Mouse (Mus musculus) T-helper 1 cell (primary cell): ENCODE data around the gene Sumo3.

ENCODE experiments used
- in situ Hi-C: fragments of 300-600 bp; cut with MboI, MseI; formaldehyde crosslinking; loops from one replicate; pipeline ENCODE4 v1.15.1; 2025; ENCODE audit warnings: high pct_unique_total_duplicates

Gene Sumo3

DNA sequence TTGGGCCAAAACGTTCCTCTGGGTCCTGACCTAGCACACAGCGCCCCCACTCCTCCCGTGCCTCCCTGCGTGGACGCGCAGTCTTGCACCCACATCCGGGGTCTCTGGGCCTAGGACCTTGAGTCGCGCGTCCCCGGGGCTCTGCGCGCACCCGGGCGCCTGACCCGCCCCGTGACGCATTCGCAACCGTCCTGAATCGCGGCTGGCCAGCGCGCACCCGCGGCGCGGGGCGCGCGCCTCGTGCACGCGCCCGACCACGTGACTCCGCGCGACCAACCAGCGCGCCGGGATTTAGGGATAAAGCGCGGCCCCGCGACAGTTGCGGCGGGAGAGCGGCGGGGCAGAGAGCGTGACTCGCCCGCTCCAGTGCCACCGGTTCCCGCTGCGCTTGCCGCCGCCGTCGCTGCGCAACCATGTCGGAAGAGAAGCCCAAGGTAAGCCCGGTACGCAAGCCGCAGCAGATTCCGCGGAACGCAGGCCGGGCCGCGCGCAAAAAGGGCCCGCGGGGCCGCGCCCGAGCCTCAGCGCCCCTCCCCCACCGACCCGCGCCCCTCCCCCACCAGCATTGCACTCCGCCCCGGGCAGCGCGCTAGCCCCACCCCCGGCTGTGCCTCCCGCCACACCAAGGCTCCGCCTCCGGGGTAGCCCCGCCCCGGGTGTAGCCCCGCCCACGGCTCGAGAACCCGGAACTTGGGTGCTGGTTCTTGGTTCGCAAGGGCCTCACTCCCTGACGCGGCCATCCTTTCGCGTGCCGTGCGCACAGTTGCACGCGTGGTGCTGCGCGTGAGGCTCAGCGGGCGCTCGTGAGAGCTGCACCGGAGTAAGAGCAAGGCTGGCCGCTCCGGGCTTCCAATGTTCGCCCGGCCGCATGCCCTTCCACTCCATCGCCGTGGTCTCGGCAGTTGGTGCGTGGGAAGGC, at the start of gene Sumo3, which contains the start of gene Gm49325:
Sumo3 (plus strand) TSS at position 190 of the 919 bp plus-strand sequence.
Gm49325 (plus strand) TSS at position 290 of the 919 bp plus-strand sequence.
- in situ Hi-C loops = no loop called here

DNA sequence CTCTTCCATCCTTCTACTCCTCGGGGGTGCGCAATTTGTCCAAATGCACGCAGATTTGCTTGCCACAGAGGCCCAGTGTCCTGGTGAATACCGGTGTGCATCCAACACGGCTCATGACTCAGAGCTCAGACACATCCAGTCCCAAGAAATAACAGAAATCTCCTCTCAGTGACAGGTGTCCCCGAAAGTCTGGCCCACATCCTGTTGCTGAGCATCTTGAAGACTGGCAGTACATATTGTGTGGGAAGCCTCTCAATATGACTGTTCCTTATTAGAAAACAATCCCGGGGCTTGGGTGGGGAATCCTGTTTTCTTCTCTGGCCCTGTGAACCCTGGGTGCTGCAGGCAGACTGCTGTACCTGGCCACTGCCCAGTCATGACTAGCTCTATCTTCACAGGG, 49.3 kb upstream of the Sumo3 start:
- in situ Hi-C loops = no loop called here

DNA sequence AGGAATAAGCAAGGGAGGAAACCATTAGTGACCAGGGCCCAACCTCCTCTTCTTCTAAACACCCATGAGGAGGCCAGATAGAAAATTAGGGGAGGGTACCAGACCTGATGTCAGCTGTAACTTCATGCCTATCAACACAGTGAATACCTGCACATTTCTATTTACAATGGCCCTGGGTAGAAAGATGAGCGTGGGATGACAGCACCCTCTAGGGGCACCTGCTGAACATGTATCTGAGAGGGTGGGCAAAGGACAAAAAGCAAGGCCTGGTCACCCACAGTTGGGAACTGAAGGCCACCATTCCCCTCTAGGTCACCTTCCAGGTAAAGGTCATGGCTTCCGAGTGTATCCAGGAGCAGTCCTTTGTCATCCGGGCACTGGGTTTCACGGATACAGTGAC, 48.3 kb upstream of the Sumo3 start:
- in situ Hi-C loops = no loop called here

DNA sequence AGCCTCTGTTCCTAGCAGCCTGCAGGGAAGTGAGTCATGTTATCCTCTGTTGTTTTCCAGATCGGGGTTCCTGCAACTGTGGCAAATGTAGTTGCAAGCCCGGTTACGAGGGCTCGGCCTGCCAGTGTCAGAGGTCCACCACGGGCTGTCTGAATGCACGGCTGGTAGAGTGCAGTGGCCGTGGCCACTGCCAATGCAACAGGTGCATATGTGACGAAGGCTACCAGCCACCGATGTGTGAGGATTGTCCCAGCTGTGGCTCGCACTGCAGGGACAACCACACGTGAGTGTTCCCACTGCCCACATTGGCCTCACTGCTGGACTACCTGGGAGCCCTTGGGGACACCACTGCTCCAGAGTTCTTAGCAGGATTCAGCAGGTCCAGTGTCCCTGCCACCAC, 45.8 kb upstream of the Sumo3 start:
- in situ Hi-C loops = loop anchor here (10.0 kb wide), 1 partner anchor 45 kb away; the partner anchor contains the start of gene Fam207a

DNA sequence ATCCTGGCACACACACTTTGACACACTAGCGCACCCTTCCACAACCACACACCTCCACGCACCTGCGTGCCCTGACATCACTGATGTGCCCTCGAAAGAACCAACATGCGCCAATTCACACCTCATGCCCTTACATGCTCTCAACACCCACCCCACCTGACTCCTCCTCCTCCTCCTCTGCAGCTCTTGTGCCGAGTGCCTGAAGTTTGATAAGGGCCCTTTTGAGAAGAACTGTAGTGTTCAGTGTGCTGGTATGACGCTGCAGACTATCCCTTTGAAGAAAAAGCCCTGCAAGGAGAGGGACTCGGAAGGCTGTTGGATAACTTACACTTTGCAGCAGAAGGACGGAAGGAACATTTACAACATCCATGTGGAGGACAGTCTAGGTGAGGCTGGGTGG, 45.1 kb upstream of the Sumo3 start:
- in situ Hi-C loops = loop anchor here (10.0 kb wide), 1 partner anchor 46 kb away; the partner anchor contains the start of gene Fam207a

DNA sequence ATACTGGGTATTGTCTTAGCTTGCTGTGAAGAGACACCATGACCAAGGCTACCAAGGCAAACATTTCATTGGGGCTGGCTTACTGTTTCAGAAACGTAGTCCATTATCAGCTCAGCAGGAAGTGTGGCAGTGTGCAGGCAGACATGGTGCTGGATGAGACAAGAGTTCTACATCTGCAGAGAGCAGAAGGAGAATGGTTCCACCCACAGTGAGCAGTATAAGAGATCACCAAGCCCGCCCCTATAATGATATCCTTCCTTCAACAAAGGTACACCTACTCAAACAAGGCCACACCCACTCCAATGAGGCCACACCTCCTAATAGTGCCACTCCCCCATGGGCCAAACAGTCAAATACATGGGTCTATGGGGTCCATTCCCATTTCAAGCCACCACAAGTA, 44.4 kb upstream of the Sumo3 start:
- in situ Hi-C loops = loop anchor here (10.0 kb wide), 1 partner anchor 47 kb away; the partner anchor contains the start of gene Fam207a

DNA sequence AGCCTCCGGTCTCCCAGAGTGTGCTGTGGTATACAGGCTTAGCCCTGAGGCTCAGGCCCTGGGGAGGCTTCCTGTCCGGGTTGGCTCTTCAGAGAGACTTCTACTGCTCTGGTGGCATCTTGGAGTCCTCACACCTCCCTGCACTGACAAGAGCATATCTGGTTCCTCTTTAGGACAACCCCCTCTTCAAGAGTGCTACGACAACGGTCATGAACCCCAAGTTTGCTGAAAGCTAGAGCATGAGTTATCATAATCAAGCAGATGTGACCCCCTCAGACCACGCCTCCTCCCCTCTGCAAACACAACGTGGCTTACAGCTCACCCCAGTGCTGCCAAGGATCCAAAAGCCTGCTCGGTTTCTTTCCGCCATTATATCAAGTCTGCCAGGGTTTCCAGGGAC, 40.9 kb upstream of the Sumo3 start:
- in situ Hi-C loops = loop anchor here (10.0 kb wide), 1 partner anchor 50 kb away; the partner anchor contains the start of gene Fam207a

DNA sequence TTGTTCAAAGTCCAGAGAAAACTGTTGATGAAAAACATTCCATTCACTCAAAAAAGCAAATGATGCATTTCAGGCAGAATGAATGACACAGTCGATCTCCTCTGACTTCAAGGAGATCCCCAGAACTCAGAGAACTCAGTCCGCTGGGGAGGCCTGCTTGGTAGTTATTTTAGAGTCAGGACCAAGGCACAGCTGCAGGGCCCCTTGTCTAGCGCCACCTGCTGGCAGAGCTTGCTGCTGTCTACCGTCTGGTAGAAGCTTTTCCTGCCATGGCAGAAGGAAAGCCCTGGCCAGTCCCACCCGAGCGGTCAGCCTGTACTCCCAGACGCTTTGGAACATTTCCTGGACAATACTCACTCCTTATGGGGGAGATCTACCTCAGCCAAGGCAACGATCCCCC, 39.2 kb upstream of the Sumo3 start:
- in situ Hi-C loops = loop anchor here (10.0 kb wide), 1 partner anchor 52 kb away; the partner anchor contains the start of gene Fam207a

DNA sequence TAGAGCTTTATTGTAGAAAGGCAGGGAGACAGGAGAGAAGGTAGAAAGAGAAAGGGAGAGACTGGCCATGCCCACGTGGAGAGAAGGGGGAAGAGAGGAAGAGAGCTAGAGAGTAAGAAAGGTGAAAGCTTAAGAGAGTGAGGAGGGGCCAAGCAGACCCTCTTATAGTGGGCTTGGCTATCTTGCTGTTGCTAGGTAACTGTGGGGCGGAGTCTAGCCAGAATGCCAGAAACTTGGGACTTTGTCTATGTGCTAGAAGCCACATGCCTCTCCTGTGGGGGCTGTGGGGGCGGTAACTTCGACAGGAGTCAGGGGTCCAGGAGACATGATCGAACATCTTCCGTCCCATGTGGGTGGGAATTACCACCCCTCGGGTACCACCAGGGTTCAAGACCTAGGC, 36.4 kb upstream of the Sumo3 start:
- in situ Hi-C loops = loop anchor here (10.0 kb wide), 1 partner anchor 55 kb away; the partner anchor contains the start of gene Fam207a

DNA sequence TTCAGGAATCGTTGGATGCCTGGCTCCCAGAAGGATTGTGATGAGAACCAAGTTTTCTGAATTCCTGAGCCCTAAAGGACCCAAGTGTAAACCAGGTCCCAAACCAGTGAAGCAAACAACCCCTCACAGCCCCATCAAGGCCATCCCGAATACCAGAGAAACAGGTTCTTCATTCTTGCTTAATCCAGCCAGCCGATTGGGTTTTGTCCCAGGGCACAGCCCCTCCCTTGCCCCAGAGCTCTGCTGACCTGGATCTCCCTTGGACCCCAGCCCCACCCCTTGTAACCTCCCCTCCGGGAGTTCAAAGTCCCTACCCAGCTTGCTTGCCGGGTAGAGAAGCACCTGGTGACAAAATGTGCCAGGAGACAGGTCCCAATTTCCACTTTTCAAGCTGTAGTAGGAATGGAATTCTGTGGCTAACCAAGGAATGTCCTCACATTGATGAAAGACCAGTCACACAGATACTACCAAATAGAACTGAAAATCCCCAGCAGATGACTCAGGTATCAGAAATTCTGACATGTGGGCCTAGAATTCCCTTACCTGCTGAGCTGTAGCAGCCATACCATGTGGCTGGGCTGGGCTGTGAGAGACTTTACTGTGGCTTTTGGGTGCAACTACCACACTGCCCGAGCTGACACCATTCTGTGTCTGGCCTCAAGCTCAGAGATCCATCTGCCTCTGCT, 35.8 kb upstream of the Sumo3 start:
- in situ Hi-C loops = loop anchor here (10.0 kb wide), 1 partner anchor 55 kb away; the partner anchor contains the start of gene Fam207a

DNA sequence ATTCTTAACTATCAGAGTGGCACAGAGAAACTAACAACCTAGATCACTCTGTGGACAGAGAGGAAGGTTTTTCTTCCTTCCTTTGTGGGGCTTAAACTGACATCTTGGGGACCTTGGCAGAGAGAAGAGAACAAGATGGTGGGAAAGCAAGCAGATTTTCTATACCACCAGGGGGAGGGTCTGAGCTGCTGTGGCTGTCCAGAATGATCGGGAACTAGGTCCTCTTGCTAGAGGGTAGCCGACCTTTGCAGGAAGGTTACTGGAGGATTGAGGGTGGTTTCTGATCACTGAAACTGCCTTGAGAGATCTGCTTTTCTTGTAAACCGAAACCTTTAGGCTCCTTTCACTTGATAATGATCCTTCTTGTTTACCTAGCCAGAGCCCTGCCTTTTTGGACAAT, 33.7 kb upstream of the Sumo3 start:
- in situ Hi-C loops = no loop called here

DNA sequence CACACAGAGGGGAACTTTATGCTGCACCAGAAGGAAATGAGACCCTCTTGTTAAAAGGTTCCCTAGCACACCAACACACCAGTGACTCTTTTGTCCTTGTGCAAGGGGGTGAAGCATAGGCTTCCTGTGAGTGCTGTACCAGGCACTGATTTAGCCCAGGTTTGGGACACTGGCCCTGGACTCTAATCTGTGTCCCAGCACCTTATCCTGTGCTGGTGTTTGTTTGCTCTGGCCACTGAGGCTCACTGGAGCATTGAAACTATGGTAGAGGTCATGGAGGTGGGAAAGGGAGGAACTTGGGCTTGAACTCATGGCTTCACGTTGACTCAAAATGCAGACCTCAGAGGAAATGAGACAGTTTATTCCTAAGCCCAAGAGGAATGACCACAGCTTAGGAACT, 32.7 kb upstream of the Sumo3 start:
- in situ Hi-C loops = no loop called here

DNA sequence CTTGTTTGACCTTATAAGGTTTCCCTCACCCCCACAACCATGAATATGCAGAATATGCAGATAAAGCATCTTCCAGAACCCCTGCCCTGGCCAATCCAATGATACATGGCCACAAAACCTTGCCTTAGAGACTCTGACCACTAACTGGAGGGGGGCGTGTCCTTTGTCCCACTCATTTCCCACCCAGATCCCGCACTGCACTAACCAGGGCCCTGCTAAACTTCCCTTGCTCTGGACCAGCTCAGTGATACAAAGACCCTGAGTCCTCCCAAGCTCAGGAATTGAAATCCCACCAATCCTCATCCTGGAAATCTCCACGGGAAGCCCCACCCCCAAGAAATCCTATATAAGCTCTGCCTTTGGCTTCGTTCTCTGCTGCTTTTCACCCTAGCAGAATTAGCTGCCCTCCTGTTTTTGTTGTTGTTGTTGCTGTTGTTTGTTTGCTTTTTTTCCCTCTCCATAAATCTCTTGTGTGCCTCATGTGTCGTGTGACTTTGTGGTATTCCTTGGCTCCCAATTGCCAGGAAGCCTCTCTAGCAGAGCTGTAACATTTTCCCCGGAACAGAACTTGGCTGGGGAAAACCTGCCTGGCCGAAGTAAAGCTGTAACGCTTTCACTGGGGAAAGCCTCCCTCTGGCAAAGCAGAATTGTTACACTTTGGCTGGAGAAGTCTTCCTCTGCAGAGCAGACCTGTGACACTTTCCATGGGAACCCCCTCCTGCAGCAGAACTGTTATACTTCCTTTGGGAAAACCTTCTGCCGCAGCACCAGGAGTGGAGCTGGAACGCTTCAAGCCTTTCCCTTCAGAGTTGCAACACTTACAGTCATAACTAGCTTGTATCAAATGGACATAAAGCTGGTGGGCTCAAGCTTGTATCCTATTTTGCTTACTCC, 25.6 kb upstream of the Sumo3 start:
- in situ Hi-C loops = no loop called here

DNA sequence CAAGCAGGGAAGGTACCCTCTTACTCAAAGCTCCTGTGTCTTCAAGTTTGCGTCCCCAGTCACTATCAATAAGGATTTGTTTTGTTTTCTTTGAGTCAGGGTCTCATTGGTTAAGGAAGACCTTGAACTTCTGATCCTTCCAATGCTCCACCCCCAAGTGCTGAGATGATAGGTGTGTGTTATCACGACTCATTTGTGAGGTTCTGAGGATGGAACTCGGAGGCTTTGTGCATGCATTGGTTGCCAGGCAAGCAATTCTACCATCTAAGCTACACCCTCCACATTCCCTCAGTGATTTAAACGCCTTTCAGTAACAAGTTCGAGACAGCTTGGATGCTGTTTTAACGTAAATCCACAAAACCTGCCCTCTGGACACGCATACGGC, 24.9 kb upstream of the Sumo3 start:
- in situ Hi-C loops = no loop called here

DNA sequence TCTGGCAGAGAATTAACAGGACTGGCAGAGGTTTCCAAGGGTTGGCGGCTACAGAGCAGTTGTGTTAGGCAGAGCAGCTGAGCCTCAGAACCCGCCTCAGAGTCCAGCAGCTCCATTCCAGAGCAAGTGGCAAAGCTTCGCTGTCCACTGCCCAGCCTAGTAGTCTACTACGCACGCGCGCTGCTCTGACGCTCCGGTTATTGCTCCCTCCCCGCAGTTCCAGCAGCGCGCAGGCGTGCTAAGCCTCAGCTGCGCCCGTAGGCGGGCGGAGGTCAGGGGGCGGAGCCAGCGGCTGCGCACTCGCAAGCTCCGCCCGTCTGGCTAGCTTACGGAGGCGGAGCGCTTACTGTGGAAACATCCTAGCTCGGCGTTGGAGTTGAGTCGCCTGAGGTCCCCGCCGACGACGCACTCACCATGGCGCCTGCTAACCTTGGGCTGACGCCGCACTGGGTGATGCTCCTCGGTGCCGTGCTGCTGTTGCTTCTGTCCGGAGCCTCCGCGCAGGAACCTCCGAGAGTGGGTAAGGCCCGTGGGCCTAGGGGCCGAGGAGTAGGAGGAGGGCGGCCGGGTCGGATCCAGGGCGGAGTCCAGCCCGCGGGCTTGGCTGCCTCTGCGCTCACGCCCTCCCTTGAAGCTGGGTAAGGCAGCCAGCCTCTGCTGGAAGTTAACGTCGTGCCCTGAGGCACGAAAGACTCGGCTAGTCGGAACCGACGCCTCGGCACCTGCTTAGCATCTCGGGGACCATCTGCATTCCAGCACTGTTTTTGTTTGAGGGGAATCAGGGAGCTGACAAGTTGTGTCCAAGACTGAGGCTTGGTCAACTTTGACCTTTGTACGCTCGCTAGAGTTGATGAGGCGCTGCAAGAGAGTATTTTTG, 24.3 kb upstream of the Sumo3 start, which contains the start of gene Pttg1ip:
Pttg1ip (plus strand) TSS at position 313 of the 877 bp plus-strand sequence.
- in situ Hi-C loops = no loop called here

DNA sequence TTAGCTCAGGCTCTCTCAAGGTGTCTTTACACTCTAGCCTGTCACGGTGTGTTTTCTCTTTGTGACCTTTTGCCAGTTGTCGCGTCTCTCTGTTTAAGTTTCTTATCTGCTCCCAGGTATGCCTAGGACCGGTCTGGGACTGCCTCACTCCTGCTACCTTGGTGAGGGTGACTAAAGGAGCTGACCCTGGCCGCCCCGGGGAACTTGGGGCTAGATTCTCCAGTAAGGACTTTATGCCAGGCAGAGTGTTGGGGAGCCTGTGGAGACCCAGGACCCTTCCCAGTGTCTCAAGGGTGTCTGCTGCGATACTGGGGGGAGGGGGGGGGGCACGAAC, 23.6 kb upstream of the Sumo3 start:
- in situ Hi-C loops = no loop called here

DNA sequence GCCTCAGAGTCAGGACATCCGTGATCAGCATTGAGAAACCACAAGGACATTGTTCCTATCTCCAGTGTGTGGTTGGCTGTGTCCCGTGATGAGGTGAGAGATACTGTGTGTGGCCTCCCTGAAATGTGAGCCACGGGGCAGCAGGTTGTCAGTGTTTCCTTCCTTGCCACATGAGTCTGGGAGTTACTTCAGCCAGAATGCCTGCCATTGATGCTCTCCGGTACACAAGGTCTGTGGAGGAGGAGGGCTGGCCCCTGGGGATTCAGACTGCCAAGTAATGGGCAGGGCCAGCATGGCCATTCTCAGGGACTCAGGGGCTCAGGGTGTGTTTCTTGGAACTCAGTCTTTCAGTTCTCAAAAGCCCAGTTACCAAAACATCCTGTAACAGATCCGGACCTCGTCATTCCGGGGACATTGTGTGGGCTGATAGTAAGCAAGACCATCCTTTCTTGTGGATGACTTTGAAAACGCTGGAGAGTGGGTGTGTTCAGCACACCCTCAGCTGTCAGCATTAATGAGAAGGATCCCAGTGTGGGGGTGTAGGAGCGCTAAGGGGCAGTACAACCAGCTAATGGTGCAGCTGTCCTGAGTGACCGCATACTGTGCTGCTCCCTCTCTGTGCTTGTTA, 22.0 kb upstream of the Sumo3 start:
- in situ Hi-C loops = no loop called here

DNA sequence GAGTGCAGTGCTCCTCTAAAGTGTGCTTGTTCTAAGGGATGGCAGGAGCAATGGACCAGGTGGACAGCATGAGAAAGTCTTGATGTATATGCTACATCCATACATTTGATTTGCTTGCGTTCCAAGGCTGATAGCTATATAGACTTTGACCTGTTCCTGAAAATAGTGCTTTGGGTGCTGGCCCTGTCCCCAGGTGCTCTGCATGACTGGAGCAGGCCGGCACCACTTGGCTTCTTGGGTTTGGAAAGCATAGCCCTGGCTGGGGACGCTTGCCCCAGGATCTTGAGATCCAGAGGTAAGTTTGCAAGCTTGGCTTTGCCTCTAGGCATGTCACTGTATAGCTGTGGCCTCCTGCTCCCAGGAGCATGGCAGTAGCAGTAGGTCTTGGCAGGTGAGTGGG, 19.3 kb upstream of the Sumo3 start:
- in situ Hi-C loops = no loop called here

DNA sequence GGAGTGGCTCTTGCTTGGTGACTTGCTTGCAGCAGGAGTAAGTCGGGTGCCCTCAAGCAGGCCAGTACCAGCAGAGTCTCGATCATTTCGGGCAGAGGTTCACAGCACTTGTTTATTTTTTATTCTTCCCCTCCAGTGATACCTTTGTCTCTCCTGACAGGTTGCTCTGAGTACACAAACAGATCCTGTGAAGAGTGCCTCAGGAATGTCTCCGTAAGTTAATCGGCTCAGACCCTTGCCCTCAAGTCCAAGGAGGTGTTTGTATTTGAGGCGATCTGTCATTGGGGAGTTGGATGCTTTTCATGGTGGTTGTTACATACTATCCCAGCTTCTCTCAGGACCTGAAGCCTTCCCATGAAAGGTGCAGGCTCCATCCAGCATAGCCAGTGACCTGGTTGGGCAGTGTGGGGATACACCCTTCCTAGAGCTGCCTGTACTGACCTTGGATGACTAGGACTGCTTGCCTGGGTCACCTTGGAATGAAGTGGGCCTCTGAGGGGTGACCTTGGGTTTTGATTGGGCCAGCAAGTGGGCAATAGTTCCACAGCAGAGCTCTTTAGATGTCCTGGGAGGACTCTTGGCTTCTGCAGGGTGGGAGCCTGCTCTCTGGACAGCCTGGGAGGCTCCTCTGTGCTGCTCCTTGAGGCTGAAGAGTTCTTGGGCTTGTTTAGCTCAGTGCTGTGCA, 18.7 kb upstream of the Sumo3 start:
- in situ Hi-C loops = no loop called here
